9 mouse cellular contexts compared by ENCODE assay signal in the genomic region with DNA sequence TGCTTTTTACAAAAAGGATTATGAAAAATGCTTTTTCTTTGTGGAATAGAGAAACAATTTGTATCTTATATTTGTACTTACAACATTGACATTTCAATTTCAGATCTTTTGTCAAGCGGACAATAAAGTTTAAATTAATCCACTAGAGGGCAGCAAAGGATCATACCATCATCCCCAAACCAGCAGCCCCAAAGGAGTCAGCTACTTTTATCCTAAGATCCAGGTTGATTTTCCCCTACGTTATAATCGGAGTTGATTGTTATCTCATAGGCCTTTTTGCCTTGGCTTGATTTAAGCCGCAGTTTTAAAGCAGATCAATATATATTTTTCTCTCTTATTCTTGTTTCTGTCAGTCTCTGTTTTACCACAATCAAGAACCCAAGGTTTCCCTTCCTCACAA. TPM values are rescaled to one million over a fixed set of nuclear protein-coding genes. Genes with fewer than 3 reads are reported as not detected.
DNase-seq lines count a peak whose midpoint lies in the region; ATAC-seq lines count a peak whose summit lies in the region.
"Had no signal": no experiment of that assay in that cellular context is flagged by ENCODE, and none has a peak within 500 bp of the region (broad histone marks: within the 10 kb centered on the region; RNA-seq: fewer than 3 reads in every experiment).

No protein-coding gene starts in this region.

- H3K9me3 ChIP-seq in embryonic facial prominence, embryonic 14.5 days (ENCODE audit: control insufficient read depth, low read length), result no peaks in the 10 kb centered on the region

- no peak overlapping the region for H3K27ac ChIP-seq in embryonic facial prominence, embryonic 14.5 days (replicated peaks; ENCODE audit: low read depth, low read length)

- WGBS in embryonic facial prominence, embryonic 14.5 days, result 15% methylated on average over 4 of the region's 4 CpGs

- H3K4me3 ChIP-seq in embryonic facial prominence, embryonic 14.5 days (ENCODE audit: low read depth, low read length), result no peak overlapping the region

- no peaks in the 10 kb centered on the region for H3K4me1 ChIP-seq in embryonic facial prominence, embryonic 14.5 days (ENCODE audit: control insufficient read depth, insufficient read depth, low read length)

- no peak overlapping the region for H3K4me2 ChIP-seq in embryonic facial prominence, embryonic 14.5 days (ENCODE audit: low read depth, low read length)

- DNase-seq in adrenal gland, adult 2 months, result peak; percentile 26
- no peak for DNase-seq in adrenal gland, adult 8-10 months
- DNase-seq in left cerebral cortex, postnatal 14 days (ENCODE audit: low spot score in 2 of 2), result peak; percentile 23 to 73
- DNase-seq in left cerebral cortex, postnatal 36 days (ENCODE audit: low spot score in 2 of 2), result no peak
- DNase-seq in embryonic facial prominence, embryonic 14.5 days (ENCODE audit: low spot score), result peak; percentile 67
- DNase-seq in thymus, postnatal 14 days, result no peak
- no peak for DNase-seq in frontal cortex, postnatal 14 days (ENCODE audit: low spot score in 2 of 2)

- ATAC-seq in embryonic facial prominence, embryonic 14.5 days (ENCODE audit: low read depth), result no peak
- peak; percentile 77 for ATAC-seq in megakaryocyte progenitor cell, adult 5-6 weeks (replicated peaks; ENCODE audit: poor library complexity)

- H3K36me3 ChIP-seq in embryonic facial prominence, embryonic 14.5 days (ENCODE audit: control insufficient read depth, insufficient read depth, low read length), result no peaks in the 10 kb centered on the region

- no peaks in the 10 kb centered on the region for H3K27me3 ChIP-seq in embryonic facial prominence, embryonic 14.5 days (replicated peaks; ENCODE audit: control insufficient read depth, insufficient read depth, low read length)

- H3K9ac ChIP-seq in embryonic facial prominence, embryonic 14.5 days (ENCODE audit: low read depth, low read length), result no peak overlapping the region

- intact Hi-C loops in left cerebral cortex, postnatal 14 days (cut with DNase I), result loop anchor here (2.0 to 10.0 kb wide), 2 partner anchors 221 to 453 kb away; no protein-coding TSS in a partner anchor
- intact Hi-C loops in left cerebral cortex, postnatal 36 days (cut with DNase I), result loop anchor here (5.0 kb wide), 1 partner anchor 221 kb away; no protein-coding TSS in a partner anchor

RNA-seq across cellular contexts. Expression of a gene that starts 6.3 kb away (rescaled TPM):
- total RNA-seq in adrenal gland, adult 2 months (2021), result under 1 TPM; 0.20 to 0.35 TPM
- polyA plus RNA-seq in adrenal gland, adult 2 months (2012; rRNA removed), result 0.08 and 0.17 TPM in 2 replicates
- under 1 TPM; 0.31 to 0.64 (median 0.47) TPM for total RNA-seq in adrenal gland, adult 8-10 months (2022)
- total RNA-seq in left cerebral cortex, postnatal 14 days (2021), result not detected
- total RNA-seq in left cerebral cortex, postnatal 36 days (2021), result not detected
- not detected in 2 replicates for polyA plus RNA-seq in embryonic facial prominence, embryonic 14.5 days (2014; fragmentation: Nextera tagmentation; extraction: Ambion mirVana)
- not detected in 2 replicates for total RNA-seq in megakaryocyte progenitor cell, adult 5-6 weeks (2015)
- not detected in 2 replicates for total RNA-seq in megakaryocyte progenitor cell, adult 5-6 weeks (2017)
- polyA plus RNA-seq: gonadal fat pad, adult 2 months had no signal

RNA-seq across cellular contexts. Expression of a gene that starts 18.8 kb away (rescaled TPM):
- total RNA-seq in adrenal gland, adult 2 months (2021), result 10 to 100 TPM; 16.1 to 23.4 TPM
- polyA plus RNA-seq in adrenal gland, adult 2 months (2012; rRNA removed), result 0.28 and 0.29 TPM in 2 replicates
- total RNA-seq in adrenal gland, adult 8-10 months (2022), result 10 to 100 TPM; 14.9 to 24.5 (median 19.7) TPM
- 10 to 100 TPM; 19.0 to 20.8 TPM for total RNA-seq in left cerebral cortex, postnatal 14 days (2021)
- 10 to 100 TPM; 19.0 to 24.9 TPM for total RNA-seq in left cerebral cortex, postnatal 36 days (2021)
- 18.7 and 19.5 TPM in 2 replicates for polyA plus RNA-seq in embryonic facial prominence, embryonic 14.5 days (2014; fragmentation: Nextera tagmentation; extraction: Ambion mirVana)
- total RNA-seq in megakaryocyte progenitor cell, adult 5-6 weeks (2015), result 25.9 and 31.5 TPM in 2 replicates
- total RNA-seq in megakaryocyte progenitor cell, adult 5-6 weeks (2017), result 16.2 and 21.2 TPM in 2 replicates

Comparison
In these comparisons a context has a peak if more than half of its experiments do, and no peak if none do; other contexts are left out.
1. DNase-seq: peak in adrenal gland, adult 2 months (single experiment), left cerebral cortex, postnatal 14 days (2 of 2) and embryonic facial prominence, embryonic 14.5 days (single experiment); none in adrenal gland, adult 8-10 months (single experiment), left cerebral cortex, postnatal 36 days (0 of 2), thymus, postnatal 14 days (single experiment) and frontal cortex, postnatal 14 days (0 of 2).